Mouse (Mus musculus) natural killer cell, adult 2 months (primary cell): ENCODE measurements around the gene Fthl17c.
"Not testable (repeated sequence)": the region's sequence is repeated elsewhere in the genome, so short reads cannot be mapped to it uniquely, and the experiment has no call there.

Experiments
- DNase-seq, 2 experiments: peaks; one replicate each; pipeline ENCODE4 v3.0.0; 2022; ENCODE audit warnings: low spot score in 2 of 2

The Fthl17c gene

DNA sequence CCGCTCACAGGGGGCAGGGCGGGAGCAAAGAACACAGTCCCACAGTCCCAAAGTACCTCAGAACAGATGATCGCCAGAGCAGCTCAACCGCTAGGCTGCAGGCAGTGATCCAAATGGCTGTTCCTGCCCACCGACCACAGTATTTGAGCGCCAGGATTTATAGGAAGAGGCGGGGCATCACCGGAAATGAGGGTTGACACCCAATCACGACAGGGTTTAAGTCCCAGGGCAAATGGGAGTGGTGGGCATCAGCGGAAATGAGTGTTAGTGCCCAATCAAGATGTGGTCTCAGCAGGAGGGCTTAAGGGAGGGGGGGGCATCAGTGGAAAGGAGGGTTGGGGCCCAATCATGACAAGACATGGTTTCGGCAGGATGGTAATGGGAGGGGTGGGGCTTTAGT lies at the start of gene Fthl17c:
TSS of gene Fthl17c (minus strand) at position 101 of the 400 bp plus-strand sequence.
- DNase-seq, result not testable (repeated sequence)

DNA sequence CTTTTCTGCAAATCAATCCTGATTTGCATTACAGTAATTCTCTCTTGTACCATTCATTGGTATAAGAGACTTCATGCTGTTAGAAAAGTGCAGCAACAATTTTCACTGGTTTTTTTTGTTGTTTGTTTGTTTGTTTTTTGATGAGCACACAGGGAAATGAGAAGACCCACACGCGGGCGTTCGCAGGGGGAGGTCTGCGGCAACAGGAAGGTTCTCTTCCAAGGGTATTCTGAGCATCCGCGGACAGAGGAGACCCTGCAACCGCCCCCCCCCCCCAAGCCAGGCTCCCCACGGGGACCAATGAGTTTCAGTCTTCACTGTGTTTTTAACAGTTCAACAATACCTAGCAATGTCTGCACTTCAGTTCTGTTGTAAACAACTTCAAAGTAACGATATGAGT lies 43.1 kb upstream of the Fthl17c start:
- no peak for DNase-seq

DNA sequence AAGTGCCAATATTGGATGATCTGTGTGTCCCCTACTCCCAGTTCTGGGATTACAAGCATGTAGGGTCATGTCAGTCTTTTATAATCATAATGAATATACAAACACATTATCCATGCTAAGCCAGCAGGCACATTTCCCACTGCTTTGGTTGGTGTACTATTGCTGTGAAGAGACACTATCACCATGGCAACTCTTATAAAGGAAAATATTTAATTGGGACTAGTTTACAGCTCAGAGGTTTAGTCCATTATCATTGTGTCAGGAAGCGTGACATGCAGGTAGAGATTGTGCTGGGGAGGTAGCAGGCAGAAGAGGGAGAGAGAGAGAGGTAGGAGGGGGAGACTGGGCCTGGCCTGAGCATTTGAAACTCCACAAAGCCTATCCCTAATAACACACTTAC lies 39.7 kb upstream of the Fthl17c start:
- no peak for DNase-seq

DNA sequence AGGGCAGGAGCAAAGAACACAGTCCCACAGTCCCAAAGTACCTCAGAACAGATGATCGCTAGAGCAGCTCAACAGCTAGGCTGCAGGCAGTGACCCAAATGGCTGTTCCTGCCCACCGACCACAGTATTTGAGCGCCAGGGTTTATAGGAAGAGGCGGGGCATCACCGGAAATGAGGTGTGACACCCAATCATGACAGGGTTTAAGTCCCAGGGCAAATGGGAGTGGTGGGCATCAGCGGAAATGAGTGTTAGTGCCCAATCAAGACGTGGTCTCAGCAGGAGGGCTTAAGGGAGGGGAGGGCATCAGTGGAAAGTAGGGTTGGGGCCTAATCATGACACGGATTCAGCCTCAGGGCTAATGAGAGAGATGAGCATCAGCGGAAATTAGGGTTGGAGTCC lies 10.3 kb upstream of the Fthl17c start, which contains the start of gene Fthl17d:
TSS of gene Fthl17d (minus strand) at position 101 of the 400 bp plus-strand sequence.
- DNase-seq, result not testable (repeated sequence)

DNA sequence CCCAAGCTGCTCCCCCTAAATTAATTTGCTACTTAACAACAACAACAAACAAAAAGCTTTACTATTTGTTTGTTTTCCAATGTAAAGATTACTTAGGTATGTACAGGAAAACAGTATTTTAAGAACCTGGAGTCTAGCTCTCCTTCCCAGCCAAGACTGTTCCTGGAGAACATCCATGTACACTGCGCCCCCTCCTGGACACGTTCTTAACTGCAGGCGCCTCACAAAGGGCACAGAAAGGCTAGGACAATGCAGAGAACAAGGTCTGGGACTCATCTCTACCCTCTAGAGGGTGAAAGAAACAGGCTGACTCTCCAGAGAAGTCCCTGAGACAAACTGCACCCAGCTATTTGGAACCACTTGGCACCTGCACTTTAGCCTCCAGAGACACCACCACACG lies 11.7 kb downstream of the Fthl17c start:
- not testable (repeated sequence) for DNase-seq

DNA sequence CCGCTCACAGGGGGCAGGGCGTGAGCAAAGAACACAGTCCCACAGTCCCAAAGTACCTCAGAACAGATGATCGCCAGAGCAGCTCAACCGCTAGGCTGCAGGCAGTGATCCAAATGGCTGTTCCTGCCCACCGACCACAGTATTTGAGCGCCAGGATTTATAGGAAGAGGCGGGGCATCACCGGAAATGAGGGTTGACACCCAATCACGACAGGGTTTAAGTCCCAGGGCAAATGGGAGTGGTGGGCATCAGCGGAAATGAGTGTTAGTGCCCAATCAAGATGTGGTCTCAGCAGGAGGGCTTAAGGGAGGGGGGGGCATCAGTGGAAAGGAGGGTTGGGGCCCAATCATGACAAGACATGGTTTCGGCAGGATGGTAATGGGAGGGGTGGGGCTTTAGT lies 13.5 kb downstream of the Fthl17c start, which contains the start of gene Fthl17b:
TSS of gene Fthl17b (minus strand) at position 101 of the 400 bp plus-strand sequence.
- not testable (repeated sequence) for DNase-seq

DNA sequence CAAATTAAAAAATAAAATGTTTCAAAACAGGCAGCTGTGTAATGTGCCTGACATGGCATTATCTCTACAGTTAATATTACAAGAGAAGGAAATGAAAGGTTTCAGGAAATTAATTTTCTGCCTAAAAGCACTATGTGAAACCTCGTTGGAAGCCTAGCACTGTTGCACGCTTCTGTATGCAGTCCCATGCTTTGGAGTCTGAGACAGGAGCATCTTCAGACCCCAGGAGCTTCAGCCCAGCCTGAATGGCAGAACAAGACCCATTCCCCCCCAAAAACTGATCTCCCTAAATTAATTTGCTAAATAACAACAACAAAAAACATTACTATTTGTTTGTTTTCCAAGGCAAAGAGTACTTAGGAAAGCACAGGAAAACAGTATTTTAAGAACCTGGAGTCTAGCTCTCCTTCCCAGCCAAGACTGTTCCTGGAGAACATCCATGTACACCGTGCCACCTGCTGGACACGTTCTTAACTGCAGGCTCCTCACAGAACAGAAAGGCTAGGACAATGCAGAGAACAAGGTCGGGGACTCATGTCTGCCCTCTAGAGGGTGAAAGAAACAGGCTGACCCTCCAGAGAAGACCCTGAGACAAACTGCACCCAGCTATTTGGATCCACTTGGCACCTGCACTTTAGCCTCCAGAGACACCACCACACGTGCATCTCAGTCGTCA lies 28.1 kb downstream of the Fthl17c start:
- DNase-seq, result peak; percentile 32 to 43

DNA sequence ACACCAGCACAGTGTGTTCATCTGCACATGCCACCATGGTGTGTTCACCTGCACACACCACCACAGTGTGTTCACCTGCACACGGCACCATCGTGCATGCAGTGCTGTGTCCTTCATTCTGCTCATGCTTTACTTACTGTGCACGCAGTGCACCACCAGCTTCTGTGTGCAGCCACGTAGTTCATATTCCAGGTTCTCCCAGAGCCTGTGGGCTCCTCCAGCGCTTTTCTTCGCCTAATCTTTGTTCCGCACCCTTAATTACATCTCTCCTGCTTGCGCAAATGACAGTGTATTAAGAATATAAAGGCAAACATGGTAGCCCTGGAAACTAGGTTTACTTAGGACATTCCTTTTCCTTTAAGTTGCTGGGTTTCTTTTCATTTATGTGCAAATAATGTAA lies 32.3 kb downstream of the Fthl17c start:
- DNase-seq, result no peak

DNA sequence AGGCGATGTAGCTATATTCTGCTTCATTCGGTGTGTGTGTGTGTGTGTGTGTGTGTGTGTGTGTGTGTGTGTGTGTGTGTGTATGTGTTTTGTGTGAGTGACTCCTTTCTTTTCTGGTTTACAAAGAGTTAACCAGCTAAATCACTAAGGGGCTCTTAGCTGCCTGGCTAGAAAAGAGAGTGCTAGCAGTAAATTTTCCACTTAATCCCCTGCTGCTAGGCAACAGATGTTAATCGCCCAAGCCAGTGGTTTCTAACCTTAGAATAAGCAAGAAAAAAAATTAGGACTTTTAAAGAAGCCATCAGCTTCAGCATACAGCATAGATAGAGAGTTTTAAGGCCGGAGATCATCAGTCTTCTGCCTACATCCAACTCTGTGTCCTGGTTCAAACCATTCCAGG lies 49.1 kb downstream of the Fthl17c start:
- DNase-seq, result no peak
